Mouse (Mus musculus): ENCODE measurements around the gene Acot7. TPM values are rescaled to one million over a fixed set of nuclear protein-coding genes. Genes with fewer than 3 reads are reported as not detected.
A peak's percentile ranks its signal among the peaks of the same experiment; 100 is the strongest.

Gene Acot7
- polyA plus RNA-seq, 1 experiment from 2014 or later, result 63.4 TPM

DNA sequence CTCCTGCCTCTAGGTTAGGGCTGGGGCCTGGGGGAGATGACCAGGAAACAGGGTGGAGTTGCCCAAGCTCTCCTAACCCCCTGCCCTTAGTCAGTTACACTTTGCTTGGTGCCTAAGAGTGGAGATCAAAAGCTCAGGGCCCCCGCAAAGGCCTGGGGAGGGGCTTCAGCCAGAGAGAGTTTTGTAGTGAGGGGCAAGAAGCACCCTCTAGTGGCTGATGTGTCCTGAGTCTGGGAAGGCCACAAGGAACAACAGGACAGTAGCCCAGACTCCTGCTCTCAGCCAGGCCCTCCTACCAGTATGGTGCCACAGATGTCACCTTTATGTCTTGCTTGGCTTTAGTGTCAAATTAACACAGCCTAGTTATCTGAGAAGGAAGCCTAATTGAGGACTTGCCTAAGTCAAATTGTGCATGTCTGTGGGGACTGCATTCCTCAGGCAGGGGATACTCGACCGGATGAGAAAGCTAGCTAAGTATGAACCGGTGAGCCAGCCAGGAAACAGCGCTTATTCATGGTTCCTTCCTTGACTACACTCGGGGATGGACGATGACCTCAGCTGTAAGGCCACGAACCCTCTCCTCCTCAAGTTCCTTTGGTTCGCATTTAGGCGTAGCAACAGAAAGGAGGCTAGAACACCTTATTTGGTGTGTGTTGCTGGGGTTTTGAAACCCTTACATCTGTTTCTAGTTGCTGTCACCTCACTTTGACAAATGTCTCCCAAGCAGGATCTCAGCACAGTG, 116.4 kb downstream of the Acot7 start:
- Histone ChIP-seq H3K27me3 (replicated peaks; ENCODE audit: insufficient read depth, low read length) (peaks cover 39% of the 10 kb centered on the region), H3K36me3 (ENCODE audit: insufficient read depth, low read length) (no peaks in the 10 kb centered on the region), H3K4me2 (replicated peaks; ENCODE audit: low read depth, low read length) (no peak overlapping the region), H3K4me1 (ENCODE audit: insufficient read depth, low read depth, low read length) (peaks cover 10% of the 10 kb centered on the region; the same call in 1 of the 2 replicates), H3K4me3 (ENCODE audit: low read depth, low read length) (no peak overlapping the region), H3K9me3 (ENCODE audit: low read length) (no peaks in the 10 kb centered on the region), H3K27ac (ENCODE audit: low read length) (no peak overlapping the region), H3K9ac (replicated peaks; ENCODE audit: low read depth) (no peak overlapping the region)
- ATAC-seq (no peak), DNase-seq (ENCODE audit: low spot score) (peak; percentile 4)
- no peak for TF ChIP-seq EP300 (IDR thresholded peaks at IDR 0.05)
- peak; percentile 32 for TF ChIP-seq CTCF (IDR thresholded peaks at IDR 0.05)
- 29% methylated on average over 10 of the region's 10 CpGs for WGBS

DNA sequence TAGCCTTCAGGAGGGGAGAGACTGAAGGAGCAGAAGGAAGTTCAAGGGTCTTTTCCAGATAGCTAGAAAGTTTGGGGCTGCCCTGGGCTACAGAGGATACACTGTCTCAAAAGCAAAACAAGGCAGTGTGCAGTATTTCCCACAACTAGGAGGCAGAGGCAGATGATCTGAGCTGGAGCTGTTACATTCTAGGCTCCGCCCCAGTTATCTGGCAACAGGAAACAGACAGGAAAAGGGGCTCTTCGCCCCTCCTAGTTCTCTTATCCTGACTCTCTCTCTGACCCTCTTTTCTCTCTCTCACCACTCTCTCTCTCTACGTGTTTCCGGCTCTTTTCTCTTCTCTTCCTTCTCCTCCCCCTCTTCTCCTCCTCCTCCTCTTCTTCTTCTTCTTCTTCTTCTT, 118.0 kb downstream of the Acot7 start:
- ATAC-seq, result no peak
- Histone ChIP-seq H3K9me3 (ENCODE audit: low read length) (no peaks in the 10 kb centered on the region), H3K27me3 (replicated peaks; ENCODE audit: insufficient read depth, low read length) (peaks cover 26% of the 10 kb centered on the region), H3K4me3 (ENCODE audit: low read depth, low read length) (no peak overlapping the region), H3K27ac (ENCODE audit: low read length) (no peak overlapping the region), H3K9ac (replicated peaks; ENCODE audit: low read depth) (no peak overlapping the region), H3K36me3 (ENCODE audit: insufficient read depth, low read length) (no peaks in the 10 kb centered on the region), H3K4me1 (ENCODE audit: insufficient read depth, low read depth, low read length) (peaks cover 10% of the 10 kb centered on the region; the same call in 1 of the 2 replicates), H3K4me2 (replicated peaks; ENCODE audit: low read depth, low read length) (no peak overlapping the region)
- WGBS, result 21% methylated on average over 4 of the region's 4 CpGs
- peak; percentile 64 for DNase-seq (ENCODE audit: low spot score)
- TF ChIP-seq EP300 (IDR thresholded peaks at IDR 0.05) (no peak), CTCF (IDR thresholded peaks at IDR 0.05) (no peak)

DNA sequence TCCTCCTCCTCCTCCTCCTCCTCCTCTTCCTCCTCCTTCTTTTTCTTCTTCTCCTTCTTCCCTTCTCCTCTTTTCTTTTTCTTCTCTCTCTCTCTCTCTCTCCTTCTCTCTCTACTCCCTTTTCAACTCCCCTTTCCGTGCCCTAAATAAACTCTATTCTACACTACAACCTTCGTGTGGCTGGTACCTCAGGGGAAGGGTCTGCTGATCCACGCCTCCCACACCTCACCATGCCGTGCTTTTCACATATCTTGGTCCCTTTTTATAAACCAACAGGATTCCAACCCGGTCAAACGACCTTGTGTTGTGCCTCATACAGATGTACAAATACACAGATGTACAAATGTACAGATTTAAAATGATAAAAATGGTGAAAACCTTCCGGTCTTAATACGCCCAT, 118.4 kb downstream of the Acot7 start:
- Histone ChIP-seq H3K27me3 (replicated peaks; ENCODE audit: insufficient read depth, low read length) (peaks cover 22% of the 10 kb centered on the region), H3K4me3 (ENCODE audit: low read depth, low read length) (peak overlapping the region; percentile 92), H3K4me1 (ENCODE audit: insufficient read depth, low read depth, low read length) (peaks cover 10% of the 10 kb centered on the region; the same call in 1 of the 2 replicates), H3K4me2 (replicated peaks; ENCODE audit: low read depth, low read length) (peak overlapping the region; percentile 71), H3K27ac (ENCODE audit: low read length) (0 out of 2 replicates have a peak overlapping the region, but pooled peaks have one; percentile 59), H3K9ac (replicated peaks; ENCODE audit: low read depth) (no peak overlapping the region), H3K9me3 (ENCODE audit: low read length) (no peaks in the 10 kb centered on the region), H3K36me3 (ENCODE audit: insufficient read depth, low read length) (no peaks in the 10 kb centered on the region)
- TF ChIP-seq EP300 (IDR thresholded peaks at IDR 0.05) (no peak), CTCF (IDR thresholded peaks at IDR 0.05) (no peak)
- DNase-seq (ENCODE audit: low spot score) (no peak), ATAC-seq (no peak)
- 5% methylated on average over 8 of the region's 8 CpGs for WGBS

DNA sequence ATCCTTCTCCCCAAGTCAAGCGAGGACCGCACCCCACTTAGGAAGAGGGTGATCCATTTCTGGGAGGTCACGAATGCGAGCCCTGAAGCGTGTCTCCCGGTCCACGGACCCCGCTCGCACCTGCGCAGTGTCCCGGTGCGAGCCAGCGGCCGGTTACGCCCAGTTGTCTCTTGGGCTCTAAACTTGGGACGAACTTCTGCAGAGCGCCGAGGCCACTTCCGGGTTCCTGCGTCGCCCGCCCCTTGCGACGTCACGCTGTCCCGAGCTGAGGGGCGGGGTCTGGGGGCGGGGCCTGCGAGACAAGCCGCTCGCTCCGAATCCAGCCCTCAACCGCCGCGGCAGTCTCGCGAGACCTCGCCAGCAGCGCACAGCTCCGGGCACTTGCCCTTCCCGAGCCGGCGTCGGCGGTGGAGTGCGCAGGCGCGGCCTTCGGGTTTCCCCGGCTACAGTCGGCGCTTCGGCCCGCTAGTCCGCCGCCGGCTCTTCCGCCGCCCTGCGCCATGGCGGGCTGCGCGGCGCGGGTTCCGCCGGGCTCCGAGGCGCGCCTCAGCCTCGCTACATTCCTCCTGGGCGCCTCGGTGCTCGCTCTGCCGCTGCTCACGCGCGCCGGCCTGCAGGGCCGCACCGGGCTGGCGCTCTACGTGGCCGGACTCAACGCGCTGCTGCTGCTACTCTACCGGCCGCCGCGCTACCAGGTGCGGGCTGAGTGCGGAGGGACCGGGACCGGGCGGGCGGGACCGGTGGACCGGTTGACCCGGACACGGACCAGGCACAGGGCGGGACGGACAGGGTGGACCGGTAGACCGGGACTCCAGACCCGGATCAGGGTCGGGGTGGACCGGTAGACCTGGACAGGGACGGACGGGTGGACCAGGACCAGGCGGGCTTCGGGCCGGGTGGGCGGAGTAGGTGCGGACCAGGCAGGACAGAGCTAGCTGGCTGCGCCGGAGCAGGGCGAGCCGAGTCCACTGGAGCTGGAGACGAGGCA, 119.2 kb downstream of the Acot7 start, which contains the start of gene Icmt:
Icmt (plus strand) TSS at position 354 of the 988 bp plus-strand sequence.
- TF ChIP-seq EP300 (IDR thresholded peaks at IDR 0.05) (no peak), CTCF (IDR thresholded peaks at IDR 0.05) (no peak)
- Histone ChIP-seq H3K9me3 (ENCODE audit: low read length) (no peaks in the 10 kb centered on the region), H3K27ac (ENCODE audit: low read length) (peak within 1 kb of the TSS; percentile 87), H3K4me1 (ENCODE audit: insufficient read depth, low read depth, low read length) (peaks cover 10% of the 10 kb centered on the region; the same call in 1 of the 2 replicates), H3K4me3 (ENCODE audit: low read depth, low read length) (peak within 1 kb of the TSS; percentile 92), H3K4me2 (replicated peaks; ENCODE audit: low read depth, low read length) (peak within 1 kb of the TSS; percentile 89), H3K36me3 (ENCODE audit: insufficient read depth, low read length) (no peaks in the 10 kb centered on the region), H3K9ac (replicated peaks; ENCODE audit: low read depth) (peak within 1 kb of the TSS; percentile 96), H3K27me3 (replicated peaks; ENCODE audit: insufficient read depth, low read length) (peaks cover 15% of the 10 kb centered on the region; the same call in 1 of the 2 replicates)
- peak; percentile 96 for ATAC-seq
- peak; percentile 99 for DNase-seq (ENCODE audit: low spot score)
- under 1% methylated on average over 103 of the region's 119 CpGs for WGBS

DNA sequence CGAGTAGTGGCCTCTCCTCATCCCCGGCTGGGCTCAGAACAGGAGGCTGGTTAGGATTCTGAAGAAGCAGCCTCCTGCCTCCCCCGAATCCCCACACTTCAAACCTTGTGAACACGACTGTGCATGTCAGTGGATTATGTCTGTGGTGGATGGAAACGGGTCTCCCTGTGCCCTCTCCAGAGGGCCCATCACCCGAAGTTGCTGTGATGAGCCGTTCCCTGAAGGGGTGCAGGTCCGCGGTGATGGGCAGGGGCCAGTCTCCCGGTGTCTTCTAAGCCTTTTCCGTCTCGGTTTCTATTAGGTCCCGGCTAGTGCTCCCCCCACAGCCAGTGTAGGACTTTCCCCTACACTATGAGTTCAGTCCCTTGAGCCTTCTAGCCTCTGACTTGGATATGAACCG, 120.9 kb downstream of the Acot7 start:
- 83% methylated on average over 14 of the region's 14 CpGs for WGBS
- no peak overlapping the region for H3K27ac ChIP-seq (ENCODE audit: low read length)
- H3K27me3 ChIP-seq (replicated peaks; ENCODE audit: insufficient read depth, low read length), result 0 out of 2 replicates have a peak, but pooled peaks cover 2% of the 10 kb centered on the region
- no peaks in the 10 kb centered on the region for H3K9me3 ChIP-seq (ENCODE audit: low read length)
- H3K36me3 ChIP-seq (ENCODE audit: insufficient read depth, low read length), result no peaks in the 10 kb centered on the region
- DNase-seq (ENCODE audit: low spot score), result no peak
- H3K4me2 ChIP-seq (replicated peaks; ENCODE audit: low read depth, low read length), result no peak overlapping the region
- H3K9ac ChIP-seq (replicated peaks; ENCODE audit: low read depth), result no peak overlapping the region
- no peak for TF ChIP-seq CTCF (IDR thresholded peaks at IDR 0.05)
- TF ChIP-seq EP300 (IDR thresholded peaks at IDR 0.05), result no peak
- H3K4me3 ChIP-seq (ENCODE audit: low read depth, low read length), result no peak overlapping the region
- no peak for ATAC-seq
- peaks cover 10% of the 10 kb centered on the region; the same call in 1 of the 2 replicates for H3K4me1 ChIP-seq (ENCODE audit: insufficient read depth, low read depth, low read length)

DNA sequence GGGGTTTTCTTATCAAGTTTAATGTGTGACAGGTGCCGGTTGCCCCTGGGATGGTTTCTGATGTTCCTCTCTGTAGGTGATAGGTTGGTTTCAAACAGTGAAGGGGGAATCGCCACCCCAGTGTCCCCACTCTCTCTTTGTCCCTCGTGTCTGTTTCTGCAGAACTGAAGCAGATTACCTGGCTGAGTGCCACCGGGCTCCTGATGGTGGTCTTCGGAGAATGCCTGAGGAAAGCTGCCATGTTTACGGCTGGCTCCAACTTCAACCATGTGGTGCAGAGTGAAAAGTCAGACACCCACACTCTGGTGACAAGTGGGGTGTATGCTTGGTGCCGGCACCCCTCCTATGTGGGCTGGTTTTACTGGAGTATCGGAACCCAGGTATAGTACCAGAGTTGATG, 122.4 kb downstream of the Acot7 start:
- no peaks in the 10 kb centered on the region for H3K9me3 ChIP-seq (ENCODE audit: low read length)
- TF ChIP-seq CTCF (IDR thresholded peaks at IDR 0.05), result no peak
- no peak for TF ChIP-seq EP300 (IDR thresholded peaks at IDR 0.05)
- H3K36me3 ChIP-seq (ENCODE audit: insufficient read depth, low read length), result no peaks in the 10 kb centered on the region
- WGBS, result 92% methylated on average over 8 of the region's 8 CpGs
- H3K4me3 ChIP-seq (ENCODE audit: low read depth, low read length), result no peak overlapping the region
- no peak overlapping the region for H3K9ac ChIP-seq (replicated peaks; ENCODE audit: low read depth)
- peaks cover 10% of the 10 kb centered on the region; the same call in 1 of the 2 replicates for H3K4me1 ChIP-seq (ENCODE audit: insufficient read depth, low read depth, low read length)
- H3K27me3 ChIP-seq (replicated peaks; ENCODE audit: insufficient read depth, low read length), result no peaks in the 10 kb centered on the region
- H3K27ac ChIP-seq (ENCODE audit: low read length), result no peak overlapping the region
- no peak for ATAC-seq
- DNase-seq (ENCODE audit: low spot score), result no peak
- no peak overlapping the region for H3K4me2 ChIP-seq (replicated peaks; ENCODE audit: low read depth, low read length)
